Mouse (Mus musculus): ENCODE measurements around the gene Riiad1. TPM values are rescaled to one million over a fixed set of nuclear protein-coding genes. Genes with fewer than 3 reads are reported as not detected.

The Riiad1 gene
- polyA plus RNA-seq, 1 experiment from 2014 or later: 16.1 TPM

DNA sequence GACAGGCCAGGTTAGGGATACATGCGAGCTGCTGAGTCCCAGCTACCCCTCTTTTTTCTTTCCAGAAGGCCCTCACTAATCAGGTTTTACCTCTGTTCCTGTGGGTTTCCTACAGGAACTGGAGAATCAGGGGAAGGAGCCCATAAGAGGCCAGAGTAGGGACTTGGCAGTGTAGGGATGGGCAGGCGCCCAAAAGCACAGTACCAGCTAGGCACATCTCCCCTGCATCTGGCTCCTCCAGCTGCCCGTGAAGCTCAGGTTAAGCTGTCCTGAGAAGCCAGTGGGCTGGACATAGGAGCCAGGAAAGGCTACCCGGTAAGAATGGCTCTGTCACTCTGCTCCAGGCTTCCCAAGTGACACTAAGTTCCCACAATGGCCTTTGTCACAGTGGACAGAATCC is 1.3 kb upstream of the Riiad1 start:
- no peak overlapping the region for H3K9ac ChIP-seq (ENCODE audit: low read length)
- H3K27me3 ChIP-seq (ENCODE audit: control insufficient read depth, insufficient read depth, low read depth, low read length): peaks cover 2% of the 10 kb centered on the region; the same call in 1 of the 2 replicates
- WGBS: 54% methylated on average over 4 of the region's 4 CpGs
- 0 out of 2 replicates have a peak, but pooled peaks cover 4% of the 10 kb centered on the region for H3K4me1 ChIP-seq (replicated peaks; ENCODE audit: control insufficient read depth, insufficient read depth, low read length)
- no peak for ATAC-seq (ENCODE audit: low read depth)
- H3K36me3 ChIP-seq (ENCODE audit: control insufficient read depth, insufficient read depth, low read length): no peaks in the 10 kb centered on the region
- H3K9me3 ChIP-seq (ENCODE audit: control insufficient read depth, low read length): no peaks in the 10 kb centered on the region
- no peak overlapping the region for H3K27ac ChIP-seq (ENCODE audit: low read length)
- H3K4me2 ChIP-seq (ENCODE audit: low read depth, low read length): no peak overlapping the region
- H3K4me3 ChIP-seq (ENCODE audit: low read length): no peak overlapping the region

DNA sequence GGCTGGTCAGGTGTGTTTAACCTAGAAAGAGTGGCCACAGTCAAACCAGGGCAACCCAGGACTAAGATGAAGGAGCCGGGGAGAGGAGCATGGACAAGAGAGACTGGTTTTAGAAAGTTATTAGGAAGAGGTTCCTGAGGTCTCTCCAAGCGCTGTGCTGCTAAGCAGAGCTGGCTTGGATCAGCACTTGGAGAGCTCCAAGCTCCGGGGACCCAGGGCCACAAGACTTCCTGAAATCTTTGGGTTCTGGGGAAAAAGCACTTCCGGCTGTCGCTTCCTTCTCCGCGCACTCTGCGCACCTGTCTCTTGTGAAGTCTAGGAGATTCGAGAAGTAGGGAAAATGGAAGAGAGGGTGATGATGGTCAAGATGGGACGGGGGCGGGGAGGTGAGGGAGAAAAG is 577 bp downstream of the Riiad1 start:
- WGBS: 4% methylated on average over 11 of the region's 11 CpGs
- 0 out of 2 replicates have a peak, but pooled peaks cover 4% of the 10 kb centered on the region for H3K4me1 ChIP-seq (replicated peaks; ENCODE audit: control insufficient read depth, insufficient read depth, low read length)
- peaks cover 2% of the 10 kb centered on the region; the same call in 1 of the 2 replicates for H3K27me3 ChIP-seq (ENCODE audit: control insufficient read depth, insufficient read depth, low read depth, low read length)
- H3K27ac ChIP-seq (ENCODE audit: low read length): no peak overlapping the region
- no peak for ATAC-seq (ENCODE audit: low read depth)
- no peak overlapping the region for H3K9ac ChIP-seq (ENCODE audit: low read length)
- peak overlapping the region; percentile 36; the same call in 1 of the 2 replicates for H3K4me2 ChIP-seq (ENCODE audit: low read depth, low read length)
- no peak overlapping the region; the same call in 1 of the 2 replicates for H3K4me3 ChIP-seq (ENCODE audit: low read length)
- no peaks in the 10 kb centered on the region for H3K36me3 ChIP-seq (ENCODE audit: control insufficient read depth, insufficient read depth, low read length)
- no peaks in the 10 kb centered on the region for H3K9me3 ChIP-seq (ENCODE audit: control insufficient read depth, low read length)

DNA sequence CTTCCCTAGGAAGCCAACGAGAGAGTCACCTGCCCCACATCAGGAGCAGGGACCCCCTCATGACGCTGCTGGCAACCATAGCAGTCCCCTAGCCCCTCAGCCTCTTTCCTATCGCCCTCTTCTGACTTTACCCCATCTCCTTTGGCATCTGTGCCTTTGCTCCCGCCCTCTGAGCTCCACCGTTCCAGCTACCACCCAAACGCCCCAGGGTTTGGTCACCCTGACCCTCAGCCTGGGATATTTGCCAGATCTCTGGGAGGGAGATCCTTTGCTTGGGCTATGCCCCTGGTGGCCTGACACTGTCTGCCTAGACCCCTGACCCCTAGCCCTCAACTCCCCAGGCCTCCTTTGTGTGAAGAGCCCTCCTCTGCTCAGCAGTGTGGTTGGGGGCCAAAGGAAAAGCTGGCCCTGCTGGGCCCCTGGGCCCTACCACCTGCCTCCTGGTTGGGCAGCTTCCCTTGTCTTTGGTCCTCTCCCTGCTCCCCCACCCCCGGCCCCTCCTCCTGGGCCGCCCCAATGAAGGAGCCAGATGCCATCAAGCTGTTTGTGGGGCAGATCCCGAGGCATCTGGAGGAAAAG is 1.5 kb downstream of the Riiad1 start:
- Histone ChIP-seq H3K4me1 (replicated peaks; ENCODE audit: control insufficient read depth, insufficient read depth, low read length) (0 out of 2 replicates have a peak, but pooled peaks cover 4% of the 10 kb centered on the region), H3K4me2 (ENCODE audit: low read depth, low read length) (no peak overlapping the region), H3K9ac (ENCODE audit: low read length) (no peak overlapping the region), H3K9me3 (ENCODE audit: control insufficient read depth, low read length) (no peaks in the 10 kb centered on the region), H3K27ac (ENCODE audit: low read length) (no peak overlapping the region), H3K4me3 (ENCODE audit: low read length) (no peak overlapping the region), H3K27me3 (ENCODE audit: control insufficient read depth, insufficient read depth, low read depth, low read length) (peaks cover 2% of the 10 kb centered on the region; the same call in 1 of the 2 replicates), H3K36me3 (ENCODE audit: control insufficient read depth, insufficient read depth, low read length) (no peaks in the 10 kb centered on the region)
- ATAC-seq (ENCODE audit: low read depth): no peak
- WGBS: 18% methylated on average over 9 of the region's 9 CpGs

DNA sequence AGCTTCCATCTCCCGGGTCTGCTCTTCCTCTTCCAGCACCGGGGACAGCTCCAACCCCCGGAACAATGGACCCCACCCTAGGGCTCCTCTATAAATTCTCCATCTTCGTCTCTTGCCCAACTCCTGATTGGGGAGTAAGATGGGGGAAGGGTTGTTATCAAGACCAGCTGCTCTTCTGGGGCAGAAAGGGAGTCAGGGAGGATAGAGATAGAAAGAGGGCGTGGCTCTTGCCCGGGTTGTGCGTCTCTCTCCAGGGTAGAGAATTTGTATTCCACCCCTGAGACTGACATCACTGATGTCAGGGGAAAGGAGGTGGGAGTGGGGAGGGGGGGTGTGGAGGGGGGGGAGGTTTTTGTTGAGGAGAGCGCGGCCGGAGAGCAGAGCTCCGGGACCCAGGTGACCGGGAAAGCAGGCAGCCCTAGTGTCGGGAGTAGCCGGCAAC is 2.1 kb downstream of the Riiad1 start, which contains the start of gene Celf3:
Celf3 (plus strand) TSS at position 315 of the 442 bp plus-strand sequence.
- Histone ChIP-seq H3K36me3 (ENCODE audit: control insufficient read depth, insufficient read depth, low read length) (no peaks in the 10 kb centered on the region), H3K9ac (ENCODE audit: low read length) (no peak within 1 kb of the TSS), H3K4me3 (ENCODE audit: low read length) (no peak within 1 kb of the TSS), H3K27me3 (ENCODE audit: control insufficient read depth, insufficient read depth, low read depth, low read length) (peaks cover 2% of the 10 kb centered on the region; the same call in 1 of the 2 replicates), H3K9me3 (ENCODE audit: control insufficient read depth, low read length) (no peaks in the 10 kb centered on the region), H3K4me1 (replicated peaks; ENCODE audit: control insufficient read depth, insufficient read depth, low read length) (peaks cover 3% of the 10 kb centered on the region; the same call in 1 of the 2 replicates), H3K27ac (ENCODE audit: low read length) (no peak within 1 kb of the TSS), H3K4me2 (ENCODE audit: low read depth, low read length) (no peak within 1 kb of the TSS)
- ATAC-seq (ENCODE audit: low read depth): peak; percentile 10; the same call in 1 of the 2 replicates
- WGBS: 3% methylated on average over 14 of the region's 14 CpGs

DNA sequence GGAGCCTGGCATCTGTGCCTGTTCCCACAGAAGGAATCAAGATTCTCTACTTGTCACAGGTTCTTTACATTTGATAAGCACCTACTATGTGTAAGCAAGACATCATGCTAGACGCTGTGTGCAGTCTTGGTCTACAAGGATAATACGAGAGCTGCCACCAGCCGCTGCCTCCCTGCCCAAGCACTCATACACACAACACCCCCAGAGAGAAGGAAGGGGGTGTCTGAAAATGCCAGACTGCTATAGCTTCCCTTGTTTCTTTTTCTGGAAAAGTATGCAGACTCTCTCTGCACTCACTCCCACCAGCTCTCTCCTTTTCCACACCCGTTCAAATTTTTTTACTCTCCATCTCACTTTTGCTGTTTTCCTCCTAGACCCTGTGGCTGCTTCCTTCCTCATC is 2.7 kb downstream of the Riiad1 start:
- H3K4me1 ChIP-seq (replicated peaks; ENCODE audit: control insufficient read depth, insufficient read depth, low read length): no peaks in the 10 kb centered on the region; the same call in 1 of the 2 replicates
- no peaks in the 10 kb centered on the region for H3K9me3 ChIP-seq (ENCODE audit: control insufficient read depth, low read length)
- no peak overlapping the region for H3K4me3 ChIP-seq (ENCODE audit: low read length)
- peaks cover 2% of the 10 kb centered on the region; the same call in 1 of the 2 replicates for H3K27me3 ChIP-seq (ENCODE audit: control insufficient read depth, insufficient read depth, low read depth, low read length)
- no peak overlapping the region for H3K27ac ChIP-seq (ENCODE audit: low read length)
- ATAC-seq (ENCODE audit: low read depth): no peak
- no peak overlapping the region for H3K4me2 ChIP-seq (ENCODE audit: low read depth, low read length)
- no peaks in the 10 kb centered on the region for H3K36me3 ChIP-seq (ENCODE audit: control insufficient read depth, insufficient read depth, low read length)
- 63% methylated on average over 4 of the region's 4 CpGs for WGBS
- H3K9ac ChIP-seq (ENCODE audit: low read length): no peak overlapping the region

DNA sequence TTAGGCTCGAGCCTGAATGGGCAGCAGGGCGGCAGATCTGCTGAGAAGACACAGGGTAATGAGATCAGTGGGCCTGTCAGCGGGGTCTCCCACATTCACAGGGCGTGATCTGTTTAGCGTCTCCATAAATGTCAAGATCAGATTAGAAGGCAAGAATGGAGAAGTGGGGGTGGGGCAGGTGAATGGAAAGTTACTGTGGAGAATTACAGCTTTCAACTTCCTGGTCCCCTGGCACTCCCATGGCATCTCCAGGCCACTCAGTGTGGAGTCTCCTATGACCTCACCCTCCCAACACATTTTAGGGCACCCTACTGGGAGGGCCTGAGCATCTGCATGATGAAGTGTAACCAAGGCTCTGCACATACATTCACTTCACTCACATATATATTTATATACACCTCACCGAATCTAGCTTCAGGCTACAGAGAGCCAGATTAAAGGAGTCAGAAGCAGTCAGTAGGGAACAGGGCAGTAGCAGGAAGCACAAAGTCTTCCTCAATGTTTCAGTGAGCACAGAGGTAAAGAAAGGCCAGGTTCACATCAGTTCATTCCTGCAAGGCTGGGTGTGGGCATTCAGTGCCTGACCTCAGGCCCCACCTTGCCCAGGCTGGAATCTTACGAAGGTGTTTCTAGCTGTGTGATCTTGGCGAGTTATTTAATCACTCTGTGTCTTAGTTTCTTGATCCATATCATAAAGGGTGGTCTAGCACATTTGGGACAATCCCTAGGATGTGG is 3.7 kb downstream of the Riiad1 start:
- Histone ChIP-seq H3K9me3 (ENCODE audit: control insufficient read depth, low read length) (no peaks in the 10 kb centered on the region), H3K9ac (ENCODE audit: low read length) (no peak overlapping the region), H3K27me3 (ENCODE audit: control insufficient read depth, insufficient read depth, low read depth, low read length) (peaks cover 2% of the 10 kb centered on the region; the same call in 1 of the 2 replicates), H3K4me1 (replicated peaks; ENCODE audit: control insufficient read depth, insufficient read depth, low read length) (no peaks in the 10 kb centered on the region; the same call in 1 of the 2 replicates), H3K4me2 (ENCODE audit: low read depth, low read length) (no peak overlapping the region), H3K27ac (ENCODE audit: low read length) (no peak overlapping the region), H3K4me3 (ENCODE audit: low read length) (no peak overlapping the region), H3K36me3 (ENCODE audit: control insufficient read depth, insufficient read depth, low read length) (no peaks in the 10 kb centered on the region)
- no peak for ATAC-seq (ENCODE audit: low read depth)
- 55% methylated on average over 8 of the region's 8 CpGs for WGBS

DNA sequence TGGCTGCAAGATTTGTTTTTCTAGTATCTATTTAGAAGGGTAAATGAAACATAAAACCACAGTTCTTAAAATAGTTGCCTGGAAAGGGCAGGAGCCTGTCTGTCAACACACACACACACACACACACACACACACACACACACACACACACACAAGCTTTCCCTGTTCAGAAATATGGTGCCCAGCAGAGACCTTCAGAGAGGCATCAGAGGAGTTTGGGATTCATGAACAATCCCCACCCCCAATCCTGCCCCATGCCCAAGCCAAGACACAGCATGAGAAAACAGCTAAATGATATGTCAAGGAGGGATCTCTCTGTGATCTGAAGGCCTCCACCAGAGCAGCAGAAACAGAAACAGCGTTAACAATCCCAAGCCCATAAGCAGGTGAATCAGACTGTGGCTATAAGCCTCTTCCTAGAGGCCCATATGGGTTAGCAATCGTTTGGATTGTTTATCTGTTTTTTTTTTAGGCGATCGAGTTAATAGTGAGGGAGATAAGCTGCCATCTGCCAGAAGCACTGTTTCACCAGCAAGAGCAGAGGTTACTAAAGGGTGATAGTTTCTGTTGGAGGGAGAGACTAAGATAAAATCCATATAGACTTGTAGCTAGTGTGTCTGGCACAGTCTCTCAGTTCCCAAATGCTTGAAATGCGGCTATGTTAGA is 6.4 kb downstream of the Riiad1 start:
- H3K4me2 ChIP-seq (ENCODE audit: low read depth, low read length): no peak overlapping the region
- ATAC-seq (ENCODE audit: low read depth): no peak
- no peak overlapping the region for H3K9ac ChIP-seq (ENCODE audit: low read length)
- H3K36me3 ChIP-seq (ENCODE audit: control insufficient read depth, insufficient read depth, low read length): no peaks in the 10 kb centered on the region
- no peaks in the 10 kb centered on the region; the same call in 1 of the 2 replicates for H3K4me1 ChIP-seq (replicated peaks; ENCODE audit: control insufficient read depth, insufficient read depth, low read length)
- H3K9me3 ChIP-seq (ENCODE audit: control insufficient read depth, low read length): no peaks in the 10 kb centered on the region
- WGBS: 42% methylated on average over 5 of the region's 5 CpGs
- H3K27ac ChIP-seq (ENCODE audit: low read length): no peak overlapping the region
- no peak overlapping the region for H3K4me3 ChIP-seq (ENCODE audit: low read length)
- peaks cover under 1% of the 10 kb centered on the region; the same call in 1 of the 2 replicates for H3K27me3 ChIP-seq (ENCODE audit: control insufficient read depth, insufficient read depth, low read depth, low read length)

DNA sequence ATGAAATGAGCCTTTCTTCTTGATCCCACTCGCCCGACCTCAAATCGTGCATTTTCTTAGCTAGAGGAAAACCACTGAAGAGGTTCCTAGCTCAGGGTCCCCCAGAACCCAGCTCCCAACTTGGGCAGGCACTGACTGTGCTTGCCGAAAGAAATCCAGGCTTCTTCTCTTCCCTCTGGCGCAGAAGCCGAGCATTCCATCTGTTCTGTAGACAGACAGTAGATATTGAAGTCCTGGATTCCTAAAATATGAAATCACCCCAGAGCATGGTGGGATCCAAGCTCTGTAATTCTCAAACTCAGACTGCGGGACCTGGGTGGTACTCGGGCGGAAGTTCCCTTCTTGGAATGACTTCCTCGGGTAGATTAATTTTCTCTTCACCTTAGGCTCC is 7.0 kb downstream of the Riiad1 start:
- WGBS: 42% methylated on average over 10 of the region's 10 CpGs
- peak overlapping the region; percentile 43; the same call in 1 of the 2 replicates for H3K27ac ChIP-seq (ENCODE audit: low read length)
- peak overlapping the region; percentile 42; the same call in 1 of the 2 replicates for H3K4me2 ChIP-seq (ENCODE audit: low read depth, low read length)

More for the DNA sequence above, 7.0 kb downstream of the Riiad1 start:
- H3K9ac ChIP-seq (ENCODE audit: low read length): no peak overlapping the region
- no peaks in the 10 kb centered on the region for H3K36me3 ChIP-seq (ENCODE audit: control insufficient read depth, insufficient read depth, low read length)
- ATAC-seq (ENCODE audit: low read depth): no peak
- H3K27me3 ChIP-seq (ENCODE audit: control insufficient read depth, insufficient read depth, low read depth, low read length): no peaks in the 10 kb centered on the region
- H3K4me3 ChIP-seq (ENCODE audit: low read length): no peak overlapping the region
- no peaks in the 10 kb centered on the region for H3K9me3 ChIP-seq (ENCODE audit: control insufficient read depth, low read length)
- H3K4me1 ChIP-seq (replicated peaks; ENCODE audit: control insufficient read depth, insufficient read depth, low read length): no peaks in the 10 kb centered on the region; the same call in 1 of the 2 replicates
